Mouse (Mus musculus) retina, postnatal 7 days (tissue): ENCODE measurements at regions not wholly inside any gene's neighbourhood (a gene's known extent, or its start where the extent isn't known, plus 50 kb on each side); places are given as distances from the start of the nearest gene placed in this dataset.

Experiments used
- DNase-seq: peaks from one replicate; pipeline ENCODE4 v3.0.0-alpha.2; 2012; ENCODE audit warnings: low read depth, low spot score

- no peak for DNase-seq
These were observed 65.5 kb upstream of the Ppm1b start for GRCm38 (mm10) chr17:84890871-84891599.

DNA sequence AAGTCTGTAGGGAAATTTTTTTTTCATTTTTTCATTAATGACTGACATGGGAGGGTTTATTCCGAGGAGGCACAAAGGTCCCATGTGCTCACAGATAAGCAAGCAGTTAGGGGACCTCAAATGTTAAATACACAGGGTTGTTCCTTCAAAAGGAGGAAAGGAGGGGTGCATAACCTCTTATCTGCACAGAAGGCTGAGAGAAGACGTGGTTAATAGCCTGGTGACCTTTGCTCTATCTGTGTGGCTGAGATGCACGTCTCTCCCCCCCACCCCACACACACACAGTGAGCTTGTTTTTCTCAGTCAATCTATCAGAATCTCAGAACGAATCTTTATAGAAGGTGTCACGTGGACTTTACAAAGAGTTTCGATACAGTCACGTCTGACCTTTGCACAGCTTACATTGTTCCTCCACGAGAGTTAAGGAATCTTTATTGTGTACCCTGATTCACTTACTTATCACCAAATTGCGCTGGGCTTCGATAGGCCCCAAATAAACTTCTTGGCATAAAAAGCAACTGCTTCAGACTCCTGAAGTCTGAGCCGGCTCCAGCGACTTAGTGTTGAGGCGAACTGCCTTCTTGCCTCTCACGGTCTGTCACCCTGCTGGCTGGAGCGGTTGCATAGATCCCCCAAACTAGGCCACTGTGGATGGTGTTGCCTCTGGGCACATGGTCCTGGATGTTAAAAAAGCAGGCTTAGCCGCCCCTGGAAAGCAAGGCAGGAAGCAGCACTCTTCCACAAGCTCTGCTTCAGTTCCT is 63.1 kb upstream of the Ppm1b start:
- DNase-seq = no peak

GRCm38 (mm10) chr17:84895526-84895925 is 61.0 kb upstream of the Ppm1b start:
- DNase-seq = no peak

GRCm38 (mm10) chr17:84896572-84896971 is 60.0 kb upstream of the Ppm1b start:
- DNase-seq = no peak

DNA sequence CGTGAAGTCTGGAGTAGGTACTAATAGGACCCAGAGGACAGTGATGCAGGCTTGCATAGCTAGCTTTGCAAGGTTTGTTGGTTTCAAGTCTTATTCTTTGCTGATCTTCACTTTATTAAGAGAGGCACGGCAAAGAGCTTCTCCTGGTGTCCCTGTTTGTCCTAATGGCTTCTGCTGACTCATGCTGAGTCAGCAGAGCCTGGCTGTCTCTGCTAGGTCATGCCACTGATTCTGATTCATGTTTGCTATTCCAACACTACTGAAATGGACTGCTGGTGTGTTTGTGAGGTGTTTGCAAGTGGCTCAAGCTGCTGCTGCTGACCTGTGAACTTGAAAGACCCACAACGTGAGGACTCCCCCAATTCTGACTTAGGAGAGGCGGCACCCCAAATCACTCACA is 58.1 kb upstream of the Ppm1b start:
- DNase-seq = no peak

DNA sequence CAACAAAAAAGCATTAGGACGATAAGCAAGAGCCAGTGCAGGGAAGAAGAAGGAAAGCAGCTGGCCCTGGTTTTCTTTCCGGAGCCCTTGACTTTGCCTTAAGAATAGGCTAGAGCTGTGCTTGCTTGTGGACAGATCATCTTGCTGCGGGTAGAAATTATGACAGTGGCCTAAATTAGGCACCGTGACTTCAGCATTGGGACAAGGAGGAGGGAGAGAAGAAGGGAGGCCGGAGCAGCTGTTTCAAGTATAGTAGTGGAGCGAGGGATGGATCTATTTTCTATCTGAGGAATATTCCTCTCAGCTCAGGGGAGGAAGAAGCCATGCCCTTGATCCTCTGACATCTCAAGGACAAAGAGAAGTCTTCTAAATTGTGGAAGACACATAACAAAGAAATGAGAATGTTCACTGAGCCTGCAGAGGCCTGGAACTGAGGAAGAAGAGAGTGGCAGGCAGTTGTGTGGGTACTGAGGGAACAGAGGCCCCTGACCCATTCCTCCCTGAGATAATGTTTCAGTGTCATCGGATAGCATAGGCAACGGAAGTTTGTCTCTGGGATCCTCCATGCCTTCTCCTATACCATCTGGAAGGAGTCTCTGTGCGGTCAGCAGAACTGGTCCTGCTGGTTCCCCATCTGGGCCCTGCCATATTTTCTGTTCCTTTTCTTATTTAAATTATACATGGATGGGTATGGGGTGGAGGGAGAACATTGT is 52.8 kb upstream of the Ppm1b start:
- no peak for DNase-seq
